Mouse (Mus musculus) liver, embryonic 14.5 days (tissue): ENCODE data around the gene Chpt1. TPM values are rescaled to one million over a fixed set of nuclear protein-coding genes. Genes with fewer than 3 reads are reported as not detected.

Source experiments
- ATAC-seq: fragments of 200-750 bp; cut with Nextera tagmentation; 2 replicates; pipeline ENCODE4 v1.8.0; 2017; ENCODE audit warnings: moderate number of reproducible peaks, mild to moderate bottlenecking, moderate library complexity; ENCODE audit not compliant: insufficient read depth
- DNase-seq, 3 experiments: peaks; one replicate each; pipeline ENCODE4 v3.0.0-alpha.2; 2012 to 2013; ENCODE audit warnings: low read depth in 3 of 3, low spot score in 3 of 3
- H3K27ac ChIP-seq: fragments of 300-500 bp; sonication (generic); 2 replicates; pipeline ENCODE4 v1.5.1; 2014; ENCODE audit warnings: moderate library complexity, mild to moderate bottlenecking, control low read depth, inconsistent platforms
- H3K27me3 ChIP-seq: fragments of 300-500 bp; sonication (generic); 2 replicates; pipeline ENCODE4 v1.6.1; 2014; ENCODE audit warnings: mild to moderate bottlenecking, low read length, moderate library complexity; ENCODE audit not compliant: control insufficient read depth, insufficient read depth
- H3K36me3 ChIP-seq: fragments of 300-500 bp; sonication (generic); replicated peaks from 2 replicates; pipeline ENCODE4 v1.6.1; 2014; ENCODE audit warnings: low read depth; ENCODE audit not compliant: control insufficient read depth, insufficient read depth
- H3K4me1 ChIP-seq, 2 experiments: fragments of 200-500 bp in 1 of 2; fragments of 300-500 bp in 1 of 2; sonication (generic) in 1 of 2; replicated peaks; 2 replicates each; pipeline ENCODE4 v1.6.1; 2012 to 2014; ENCODE audit warnings: antibody characterized with exemption in 1 of 2, inconsistent platforms in 1 of 2, low read length in 1 of 2; ENCODE audit not compliant: control insufficient read depth in 2 of 2, insufficient read depth in 2 of 2
- H3K4me2 ChIP-seq: fragments of 300-500 bp; sonication (generic); 2 replicates; pipeline ENCODE4 v1.6.1; 2014; ENCODE audit warnings: low read depth, mild to moderate bottlenecking, control low read depth, moderate library complexity
- H3K4me3 ChIP-seq, 2 experiments: fragments of 200-500 bp in 1 of 2; fragments of 300-500 bp in 1 of 2; sonication (generic) in 1 of 2; 2 replicates each; pipeline ENCODE4 v1.5.1; 2012 to 2014; ENCODE audit warnings: low read depth in 2 of 2, low read length in 2 of 2, mild to moderate bottlenecking in 2 of 2, control low read depth in 1 of 2, inconsistent platforms in 1 of 2, moderate library complexity in 1 of 2; ENCODE audit not compliant: insufficient read depth in 1 of 2
- H3K9ac ChIP-seq: fragments of 300-500 bp; sonication (generic); replicated peaks from 2 replicates; pipeline ENCODE4 v1.6.1; 2014; ENCODE audit warnings: mild to moderate bottlenecking, control low read depth, moderate library complexity
- H3K9me3 ChIP-seq: fragments of 300-500 bp; sonication (generic); 2 replicates; pipeline ENCODE4 v1.6.1; 2016; ENCODE audit warnings: low read length, mixed read lengths; ENCODE audit not compliant: control insufficient read depth
- CTCF ChIP-seq: IDR thresholded peaks from 2 replicates; pipeline ENCODE4 v1.5.1; 2016; ENCODE audit warnings: antibody characterized with exemption, low read depth, control low read depth
- EP300 ChIP-seq: IDR thresholded peaks from 2 replicates; pipeline ENCODE4 v1.6.1; 2016; ENCODE audit warnings: antibody characterized with exemption, low read depth
- WGBS: fragments of 180-500 bp; shearing (Covaris S2); extraction: QIAGEN DNeasy Blood & Tissue Kit; methylation state at CpG from one replicate; pipeline ENCODE4 v1.1.7; 2014; ENCODE audit not compliant: insufficient replicate concordance; 5-methylcytosine and 5-hydroxymethylcytosine counted together
- polyA plus RNA-seq, 2 experiments: library from polyadenylated mRNA; depleted of rRNA in 1 of 2; stranded (reverse) in 1 of 2; unstranded in 1 of 2; fragments of >200 nt; fragmentation: Nextera tagmentation in 1 of 2; extraction: Ambion mirVana in 1 of 2; gene quantifications; 2 replicates each; pipeline versions ENCODE4 v1.2.1 to v1.2.3; 2012 to 2014

Gene Chpt1
- polyA plus RNA-seq, 2 experiments, result 1.0 to 3.4 TPM

DNA sequence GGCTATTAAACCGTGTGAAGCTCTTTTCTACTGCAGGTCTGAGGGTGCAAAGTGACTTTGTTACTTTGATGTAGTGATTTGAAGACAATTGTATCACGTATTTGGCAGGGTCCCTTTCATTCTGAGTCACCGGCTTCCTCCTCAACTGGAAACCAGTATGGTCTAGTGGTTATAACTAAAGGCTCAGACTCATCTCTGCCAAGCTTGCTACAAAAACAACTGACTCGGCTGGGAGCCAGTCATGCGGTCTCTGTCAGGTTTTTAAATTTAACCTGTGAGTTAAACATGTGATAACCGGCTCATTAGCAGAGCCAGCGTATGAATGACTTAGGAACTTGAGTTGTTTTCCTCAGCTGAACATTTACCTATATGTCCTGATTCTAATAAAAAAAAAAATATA is 98.1 kb downstream of the Chpt1 start:
- Histone ChIP-seq H3K36me3 (no peaks in the 10 kb centered on the region), H3K4me2 (no peak overlapping the region), H3K27ac (no peak overlapping the region), H3K4me1 (no peaks in the 10 kb centered on the region), H3K27me3 (no peaks in the 10 kb centered on the region), H3K4me3 (no peak overlapping the region), H3K9me3 (no peaks in the 10 kb centered on the region), H3K9ac (no peak overlapping the region)
- WGBS, result 82% methylated on average over 7 of the region's 7 CpGs
- no peak for DNase-seq
- ATAC-seq, result no peak
- TF ChIP-seq EP300 (no peak), CTCF (no peak)

DNA sequence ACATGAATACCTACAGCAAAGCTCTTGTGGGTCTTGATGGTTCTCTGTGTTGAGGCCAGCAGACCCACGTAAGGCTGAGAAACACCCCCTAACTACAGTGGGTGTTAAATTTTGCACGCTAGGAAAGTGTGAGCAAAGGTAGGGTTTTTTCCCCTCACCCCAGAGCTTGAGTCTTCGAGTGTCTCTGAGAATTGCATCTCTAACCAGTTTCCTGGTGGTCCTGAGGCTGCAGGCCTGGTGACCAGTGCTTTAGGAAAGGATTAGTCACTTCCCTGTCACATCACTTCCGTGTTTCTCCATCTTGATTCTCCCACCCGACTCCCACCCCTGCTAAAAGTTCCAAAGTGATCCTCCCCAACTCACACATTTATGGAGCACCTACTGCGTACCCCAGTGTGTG is 99.7 kb downstream of the Chpt1 start:
- no peak for ATAC-seq
- H3K27ac ChIP-seq, result no peak overlapping the region
- no peak overlapping the region for H3K9ac ChIP-seq
- H3K9me3 ChIP-seq, result no peaks in the 10 kb centered on the region
- no peaks in the 10 kb centered on the region for H3K4me1 ChIP-seq
- DNase-seq, result no peak
- H3K36me3 ChIP-seq, result no peaks in the 10 kb centered on the region
- H3K27me3 ChIP-seq, result no peaks in the 10 kb centered on the region
- TF ChIP-seq EP300, result no peak
- no peak for TF ChIP-seq CTCF
- H3K4me3 ChIP-seq, result no peak overlapping the region
- H3K4me2 ChIP-seq, result no peak overlapping the region
- 57% methylated on average over 6 of the region's 6 CpGs for WGBS

DNA sequence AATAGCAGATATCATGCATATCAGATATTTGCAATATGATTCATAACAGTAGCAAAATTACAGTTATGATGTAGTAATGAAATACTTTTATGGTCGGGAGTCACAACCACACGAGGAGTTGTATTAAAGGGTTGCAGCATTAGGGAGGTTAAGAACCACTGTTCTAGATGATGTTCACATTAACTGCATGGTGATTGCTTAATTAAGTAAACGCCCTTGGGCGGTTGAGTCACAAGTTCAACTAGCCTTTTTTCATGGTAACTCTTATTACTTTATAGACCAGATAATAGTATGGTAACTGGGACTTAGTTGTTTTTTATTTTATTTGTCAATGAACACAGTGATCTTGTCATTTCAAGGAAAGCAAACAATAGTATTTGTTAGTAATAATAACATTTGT is 100.9 kb downstream of the Chpt1 start:
- no peak overlapping the region for H3K9ac ChIP-seq
- WGBS, result 79% methylated on average over 4 of the region's 4 CpGs
- H3K9me3 ChIP-seq, result no peaks in the 10 kb centered on the region
- no peak overlapping the region for H3K27ac ChIP-seq
- H3K4me2 ChIP-seq, result no peak overlapping the region
- H3K4me1 ChIP-seq, result no peaks in the 10 kb centered on the region; a peak in 1 of 4 replicates
- no peaks in the 10 kb centered on the region for H3K27me3 ChIP-seq
- DNase-seq (no peak), ATAC-seq (no peak)
- H3K4me3 ChIP-seq, result no peak overlapping the region
- no peaks in the 10 kb centered on the region for H3K36me3 ChIP-seq
- TF ChIP-seq EP300 (no peak), CTCF (no peak)

Other genes starting within 250 kb of the Chpt1 start
- gene Dram1, start 125.0 kb downstream of the Chpt1 start, polyA plus RNA-seq (2012; rRNA removed), result 0.73 and 1.2 TPM in 2 replicates
- 1.3 and 1.5 TPM in 2 replicates for gene Dram1, start 125.0 kb downstream of the Chpt1 start, polyA plus RNA-seq (2014; fragmentation: Nextera tagmentation; extraction: Ambion mirVana)
- 3.7 and 4.9 TPM in 2 replicates for gene Gnptab, start 124.9 kb downstream of the Chpt1 start, polyA plus RNA-seq (2012; rRNA removed)
- gene Gnptab, start 124.9 kb downstream of the Chpt1 start, polyA plus RNA-seq (2014; fragmentation: Nextera tagmentation; extraction: Ambion mirVana), result 2.3 and 2.9 TPM in 2 replicates
- gene Sycp3, start 44.5 kb downstream of the Chpt1 start, polyA plus RNA-seq (2012; rRNA removed), result 0.02 TPM in 1 of 2 replicates, not detected in the other
- 0.18 TPM in 1 of 2 replicates, not detected in the other for gene Sycp3, start 44.5 kb downstream of the Chpt1 start, polyA plus RNA-seq (2014; fragmentation: Nextera tagmentation; extraction: Ambion mirVana)
- gene Mybpc1, start 101.1 kb upstream of the Chpt1 start, polyA plus RNA-seq (2012; rRNA removed), result 0.10 and 0.21 TPM in 2 replicates
- gene Mybpc1, start 101.1 kb upstream of the Chpt1 start, polyA plus RNA-seq (2014; fragmentation: Nextera tagmentation; extraction: Ambion mirVana), result not detected in 2 replicates
- 2.4 and 3.9 TPM in 2 replicates for gene Spic, start 180.9 kb upstream of the Chpt1 start, polyA plus RNA-seq (2012; rRNA removed)
- gene Spic, start 180.9 kb upstream of the Chpt1 start, polyA plus RNA-seq (2014; fragmentation: Nextera tagmentation; extraction: Ambion mirVana), result 8.4 and 8.9 TPM in 2 replicates
- 16.0 and 23.7 TPM in 2 replicates for gene Arl1, start 226.8 kb upstream of the Chpt1 start, polyA plus RNA-seq (2012; rRNA removed)
- gene Arl1, start 226.8 kb upstream of the Chpt1 start, polyA plus RNA-seq (2014; fragmentation: Nextera tagmentation; extraction: Ambion mirVana), result 57.6 and 59.2 TPM in 2 replicates